Mouse (Mus musculus): Measurements from ENCODE around the gene Tlr5. TPM values are rescaled to one million over a fixed set of nuclear protein-coding genes. Genes with fewer than 3 reads are reported as not detected.

The Tlr5 gene
- polyA plus RNA-seq (2012; rRNA removed) = 1.1 and 1.6 TPM in 2 replicates

DNA sequence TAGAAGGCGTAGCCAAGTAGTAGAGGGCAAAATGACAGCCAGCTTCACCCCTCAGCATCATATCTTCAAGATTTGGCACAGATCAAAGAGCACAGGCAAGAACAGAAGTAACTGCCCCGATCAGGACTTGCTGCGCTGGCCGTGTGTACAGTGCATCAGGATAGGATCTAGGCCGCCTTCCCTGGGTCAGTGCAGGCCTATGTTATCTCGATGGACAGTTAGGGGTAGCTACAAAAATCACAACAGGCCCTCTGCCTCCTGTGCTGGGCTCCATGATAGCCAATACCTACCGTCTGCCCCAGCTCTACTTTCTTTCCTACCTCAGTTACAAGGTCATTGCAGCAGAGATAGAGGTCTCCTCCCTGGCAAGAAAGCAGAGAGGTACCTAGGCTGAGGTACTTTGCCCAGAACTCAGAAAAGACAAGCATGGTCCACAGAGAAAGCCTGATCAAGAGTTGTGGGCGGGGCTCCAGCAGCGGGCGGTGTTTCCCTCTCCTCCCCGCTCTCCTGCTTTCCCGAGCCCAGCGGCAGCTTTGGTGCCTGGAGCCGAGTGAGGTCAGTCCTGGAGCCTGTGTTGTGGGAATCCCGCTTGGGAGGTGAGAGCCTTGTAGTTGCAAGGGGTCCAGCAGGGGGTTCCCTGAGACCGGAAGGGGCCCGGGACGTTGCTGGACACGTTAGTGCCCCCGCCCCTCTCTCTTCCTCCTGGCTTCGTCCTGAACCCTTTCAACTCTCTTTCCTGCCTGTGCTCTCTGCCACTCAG lies at the start of gene Tlr5:
TSS of gene Tlr5 (plus strand) at position 502 of the 760 bp plus-strand sequence.
- Histone ChIP-seq H3K4me1 (ENCODE audit: control insufficient read depth, insufficient read depth, insufficient read length) (peaks cover 5% of the 10 kb centered on the region; the same call in 1 of the 2 replicates), H3K27me3 (ENCODE audit: control insufficient read depth, insufficient read depth, low read length) (no peaks in the 10 kb centered on the region), H3K4me3 (ENCODE audit: extremely low read depth, insufficient read depth, insufficient read length) (peak within 1 kb of the TSS; percentile 50), H3K36me3 (ENCODE audit: control insufficient read depth, insufficient read depth, low read length) (no peaks in the 10 kb centered on the region), H3K27ac (ENCODE audit: insufficient read depth, low read length) (no peak within 1 kb of the TSS)
- no peak for DNase-seq (ENCODE audit: low read depth in 1 of 2, low spot score in 2 of 2)
- 22% methylated on average over 21 of the region's 21 CpGs for WGBS
- no peak for TF ChIP-seq POLR2A (IDR thresholded peaks at IDR 0.05; ENCODE audit: low read depth, low read length)

DNA sequence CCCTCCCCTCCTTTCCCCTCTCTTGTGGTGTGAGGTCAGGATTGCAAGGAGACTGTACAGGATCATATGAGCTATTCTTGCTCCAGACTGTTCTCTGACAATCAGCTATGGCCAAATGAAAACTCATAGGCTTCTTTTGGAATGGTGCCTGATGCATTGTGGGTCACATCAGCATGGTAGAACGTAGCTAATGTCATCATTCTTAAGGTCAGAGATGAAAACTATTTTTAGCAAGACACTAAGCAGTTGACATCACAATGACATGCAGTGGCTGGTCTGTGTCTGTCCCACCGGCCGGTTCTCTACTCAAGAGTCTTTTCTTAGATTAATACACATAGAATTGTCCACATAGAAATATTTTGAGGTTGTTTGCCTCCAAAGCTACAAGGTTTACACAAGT lies 48.9 kb upstream of the Tlr5 start:
- Histone ChIP-seq H3K27me3 (ENCODE audit: control insufficient read depth, insufficient read depth, low read length) (no peaks in the 10 kb centered on the region), H3K4me1 (ENCODE audit: control insufficient read depth, insufficient read depth, insufficient read length) (no peaks in the 10 kb centered on the region), H3K36me3 (ENCODE audit: control insufficient read depth, insufficient read depth, low read length) (no peaks in the 10 kb centered on the region), H3K4me3 (ENCODE audit: extremely low read depth, insufficient read depth, insufficient read length) (no peak overlapping the region), H3K27ac (ENCODE audit: insufficient read depth, low read length) (no peak overlapping the region)
- TF ChIP-seq POLR2A (IDR thresholded peaks at IDR 0.05; ENCODE audit: low read depth, low read length) = no peak
- no peak for TF ChIP-seq CTCF (IDR thresholded peaks at IDR 0.05; ENCODE audit: extremely low read depth, insufficient read depth, insufficient read length, insufficient replicate concordance)
- DNase-seq (ENCODE audit: low read depth in 1 of 2, low spot score in 2 of 2) = no peak
- 82% methylated on average over 3 of the region's 3 CpGs for WGBS

DNA sequence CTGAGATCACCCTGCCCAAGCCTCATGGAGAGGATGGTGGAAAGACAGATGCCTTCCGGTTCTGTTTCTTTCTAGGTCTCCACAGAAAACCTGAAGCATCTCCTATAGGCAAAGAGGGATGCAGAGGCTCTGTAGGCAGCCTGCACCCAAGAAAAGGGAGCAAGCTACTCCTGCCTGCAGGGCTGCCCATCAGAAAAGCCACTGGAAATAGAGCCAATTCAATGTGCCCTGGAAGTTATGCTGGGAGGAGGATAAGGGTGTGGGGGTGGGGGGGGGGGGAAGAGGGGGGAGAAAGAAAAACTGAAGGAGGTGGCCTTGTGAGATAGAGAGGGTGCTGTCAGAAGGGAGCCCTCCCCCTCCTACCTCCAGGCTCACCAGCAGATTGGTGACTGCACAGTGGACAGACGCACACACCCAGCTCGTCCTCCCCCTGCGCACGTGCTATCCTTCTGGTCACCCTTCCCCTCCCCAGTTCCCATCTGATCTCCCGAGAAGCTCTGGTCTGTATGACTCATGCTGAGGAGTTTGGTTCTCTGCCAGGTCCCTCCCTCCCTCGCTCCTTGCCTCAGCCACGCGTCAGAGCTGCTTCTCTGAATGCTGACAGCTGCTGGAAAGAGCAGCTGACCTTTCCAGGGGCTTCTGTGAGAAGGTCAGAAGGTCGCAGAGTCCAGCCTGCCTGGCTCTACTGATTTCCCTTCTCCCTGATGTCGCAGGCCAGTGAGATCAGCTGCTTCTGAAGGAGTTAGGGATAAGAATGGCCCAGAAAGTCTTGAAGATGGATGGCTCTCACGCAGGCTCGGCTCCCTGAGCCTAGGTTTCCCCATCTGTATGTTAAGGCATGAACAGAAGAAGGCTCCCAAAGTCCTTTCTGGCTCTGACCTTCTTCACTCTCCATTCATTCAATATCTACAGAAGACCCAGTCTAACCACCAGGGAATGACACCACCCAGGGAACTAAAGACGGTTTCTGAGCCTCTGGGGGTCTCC lies 46.2 kb upstream of the Tlr5 start:
- Histone ChIP-seq H3K4me1 (ENCODE audit: control insufficient read depth, insufficient read depth, insufficient read length) (no peaks in the 10 kb centered on the region), H3K4me3 (ENCODE audit: extremely low read depth, insufficient read depth, insufficient read length) (no peak overlapping the region), H3K27me3 (ENCODE audit: control insufficient read depth, insufficient read depth, low read length) (no peaks in the 10 kb centered on the region), H3K36me3 (ENCODE audit: control insufficient read depth, insufficient read depth, low read length) (no peaks in the 10 kb centered on the region), H3K27ac (ENCODE audit: insufficient read depth, low read length) (no peak overlapping the region)
- TF ChIP-seq POLR2A (IDR thresholded peaks at IDR 0.05; ENCODE audit: low read depth, low read length) (no peak), CTCF (IDR thresholded peaks at IDR 0.05; ENCODE audit: extremely low read depth, insufficient read depth, insufficient read length, insufficient replicate concordance) (no peak)
- peak in 1 of 2 experiments; percentile 22 for DNase-seq (ENCODE audit: low read depth in 1 of 2, low spot score in 2 of 2)
- WGBS = 36% methylated on average over 14 of the region's 14 CpGs

- Histone ChIP-seq H3K4me1 (ENCODE audit: control insufficient read depth, insufficient read depth, insufficient read length) (no peaks in the 10 kb centered on the region), H3K27me3 (ENCODE audit: control insufficient read depth, insufficient read depth, low read length) (no peaks in the 10 kb centered on the region), H3K27ac (ENCODE audit: insufficient read depth, low read length) (no peak overlapping the region), H3K4me3 (ENCODE audit: extremely low read depth, insufficient read depth, insufficient read length) (no peak overlapping the region), H3K36me3 (ENCODE audit: control insufficient read depth, insufficient read depth, low read length) (no peaks in the 10 kb centered on the region)
- DNase-seq (ENCODE audit: low read depth in 1 of 2, low spot score in 2 of 2) = no peak
- WGBS = 68% methylated on average over 3 of the region's 3 CpGs
- TF ChIP-seq CTCF (IDR thresholded peaks at IDR 0.05; ENCODE audit: extremely low read depth, insufficient read depth, insufficient read length, insufficient replicate concordance) (no peak), POLR2A (IDR thresholded peaks at IDR 0.05; ENCODE audit: low read depth, low read length) (no peak)
These were observed 45.5 kb upstream of the Tlr5 start for GRCm38 (mm10) chr1:182909066-182909465.

GRCm38 (mm10) chr1:182909596-182909995 lies 45.0 kb upstream of the Tlr5 start:
- TF ChIP-seq POLR2A (IDR thresholded peaks at IDR 0.05; ENCODE audit: low read depth, low read length) (no peak), CTCF (IDR thresholded peaks at IDR 0.05; ENCODE audit: extremely low read depth, insufficient read depth, insufficient read length, insufficient replicate concordance) (no peak)
- Histone ChIP-seq H3K27me3 (ENCODE audit: control insufficient read depth, insufficient read depth, low read length) (no peaks in the 10 kb centered on the region), H3K4me1 (ENCODE audit: control insufficient read depth, insufficient read depth, insufficient read length) (no peaks in the 10 kb centered on the region), H3K27ac (ENCODE audit: insufficient read depth, low read length) (no peak overlapping the region), H3K36me3 (ENCODE audit: control insufficient read depth, insufficient read depth, low read length) (no peaks in the 10 kb centered on the region), H3K4me3 (ENCODE audit: extremely low read depth, insufficient read depth, insufficient read length) (no peak overlapping the region)
- no peak for DNase-seq (ENCODE audit: low read depth in 1 of 2, low spot score in 2 of 2)
- 74% methylated on average over 5 of the region's 5 CpGs for WGBS

DNA sequence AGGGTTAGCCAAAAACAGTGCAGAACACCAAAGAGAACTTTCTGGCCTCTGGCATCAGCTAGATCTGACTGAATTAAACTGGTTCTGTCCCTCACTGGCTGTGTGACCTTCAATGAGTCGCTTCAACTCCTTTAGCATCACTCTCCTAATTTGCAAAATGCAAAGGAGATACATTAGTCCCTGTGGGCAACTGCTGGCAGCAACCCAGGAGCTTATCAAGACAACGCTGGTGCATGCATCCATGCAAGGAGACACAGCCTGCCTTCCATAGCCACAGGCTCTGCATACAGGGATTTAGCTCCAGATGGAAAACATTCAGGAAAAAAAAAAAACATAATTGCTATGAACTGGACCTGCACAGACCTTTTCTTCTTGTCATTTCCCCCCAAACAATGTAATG lies 42.0 kb upstream of the Tlr5 start:
- no peaks in the 10 kb centered on the region for H3K27me3 ChIP-seq (ENCODE audit: control insufficient read depth, insufficient read depth, low read length)
- no peak for TF ChIP-seq POLR2A (IDR thresholded peaks at IDR 0.05; ENCODE audit: low read depth, low read length)
- no peak for TF ChIP-seq CTCF (IDR thresholded peaks at IDR 0.05; ENCODE audit: extremely low read depth, insufficient read depth, insufficient read length, insufficient replicate concordance)
- no peak overlapping the region for H3K4me3 ChIP-seq (ENCODE audit: extremely low read depth, insufficient read depth, insufficient read length)
- H3K4me1 ChIP-seq (ENCODE audit: control insufficient read depth, insufficient read depth, insufficient read length) = no peaks in the 10 kb centered on the region
- no peaks in the 10 kb centered on the region for H3K36me3 ChIP-seq (ENCODE audit: control insufficient read depth, insufficient read depth, low read length)
- no peak for DNase-seq (ENCODE audit: low read depth in 1 of 2, low spot score in 2 of 2)
- 76% methylated on average over 2 of the region's 2 CpGs for WGBS
- H3K27ac ChIP-seq (ENCODE audit: insufficient read depth, low read length) = no peak overlapping the region
